11 mouse cellular contexts compared by ENCODE assay signal in genomic region chr4:65548561-65548960, GRCm38 (mm10). TPM values are rescaled to one million over a fixed set of nuclear protein-coding genes. Genes with fewer than 3 reads are reported as not detected.
DNase-seq lines count a peak whose midpoint lies in the region; ATAC-seq and TF ChIP-seq lines count a peak whose summit lies in the region.
"Had no signal": no experiment of that assay in that cellular context is flagged by ENCODE, and none has a peak within 500 bp of the region (broad histone marks: within the 10 kb centered on the region; RNA-seq: fewer than 3 reads in every experiment).

No protein-coding gene starts in this region.

- no peak overlapping the region for H3K4me3 ChIP-seq in cerebellum, adult 2 months (replicated peaks; ENCODE audit: insufficient read depth, low read depth, low read length)
- no peak overlapping the region for H3K4me3 ChIP-seq in forebrain, embryonic 11.5 days (ENCODE audit: low read depth, low read length)
- no peak overlapping the region for H3K4me3 ChIP-seq in midbrain, embryonic 14.5 days (replicated peaks; ENCODE audit: low read depth, low read length)
- H3K4me3 ChIP-seq: hindbrain, embryonic 12.5 days; kidney, embryonic 15.5 days had no signal

- DNase-seq in ovary, adult 18-20 months (ENCODE audit: low spot score), result peak; percentile 31
- DNase-seq in ovary, postnatal 10 days (ENCODE audit: low spot score), result no peak
- peak; percentile 26 for DNase-seq in gastrocnemius, postnatal 10 days
- peak; percentile 40 to 50 for DNase-seq in heart, postnatal 14 days
- DNase-seq in lung, postnatal 4 days, result peak; percentile 7 to 49
- no peak for DNase-seq in cerebellum, adult 2 months
- no peak for DNase-seq in forebrain, embryonic 11.5 days (ENCODE audit: low spot score)
- no peak for DNase-seq in midbrain, embryonic 14.5 days
- DNase-seq: cerebellum, postnatal 25 days had no signal

- TF ChIP-seq CTCF in cerebellum, adult 2 months (IDR thresholded peaks at IDR 0.05; ENCODE audit: borderline replicate concordance, insufficient read depth, low read depth, low read length), result no peak

- H3K27ac ChIP-seq in cerebellum, adult 2 months (ENCODE audit: insufficient read depth, low read length), result no peak overlapping the region
- no peak overlapping the region for H3K27ac ChIP-seq in forebrain, embryonic 11.5 days (ENCODE audit: low read depth, low read length)
- no peak overlapping the region for H3K27ac ChIP-seq in midbrain, embryonic 14.5 days (replicated peaks; ENCODE audit: low read depth, low read length)
- H3K27ac ChIP-seq: hindbrain, embryonic 12.5 days; kidney, embryonic 15.5 days had no signal

- H3K27me3 ChIP-seq in cerebellum, adult 2 months (ENCODE audit: control insufficient read depth, insufficient read depth, low read length), result no peaks in the 10 kb centered on the region
- H3K27me3 ChIP-seq in forebrain, embryonic 11.5 days (ENCODE audit: control insufficient read depth, insufficient read depth, low read length), result no peaks in the 10 kb centered on the region
- no peaks in the 10 kb centered on the region for H3K27me3 ChIP-seq in midbrain, embryonic 14.5 days (ENCODE audit: control insufficient read depth, insufficient read depth, low read length)
- H3K27me3 ChIP-seq: hindbrain, embryonic 12.5 days; kidney, embryonic 15.5 days had no signal

- H3K36me3 ChIP-seq in forebrain, embryonic 11.5 days (ENCODE audit: control insufficient read depth, insufficient read depth, low read length), result no peaks in the 10 kb centered on the region
- H3K36me3 ChIP-seq in midbrain, embryonic 14.5 days (ENCODE audit: control insufficient read depth, insufficient read depth, low read length), result no peaks in the 10 kb centered on the region
- H3K36me3 ChIP-seq: hindbrain, embryonic 12.5 days; kidney, embryonic 15.5 days had no signal

- 68% methylated on average over 6 of the region's 6 CpGs for WGBS in cerebellum, adult 2 months
- WGBS in forebrain, embryonic 11.5 days, result 80% methylated on average over 6 of the region's 6 CpGs
- 80% methylated on average over 6 of the region's 6 CpGs for WGBS in midbrain, embryonic 14.5 days

- no peaks in the 10 kb centered on the region for H3K4me1 ChIP-seq in cerebellum, adult 2 months (ENCODE audit: control insufficient read depth, insufficient read depth, low read length)
- no peaks in the 10 kb centered on the region for H3K4me1 ChIP-seq in forebrain, embryonic 11.5 days (replicated peaks; ENCODE audit: control insufficient read depth, insufficient read depth, low read length)
- H3K4me1 ChIP-seq in midbrain, embryonic 14.5 days (ENCODE audit: control insufficient read depth, insufficient read depth, low read length), result no peaks in the 10 kb centered on the region
- H3K4me1 ChIP-seq: hindbrain, embryonic 12.5 days; kidney, embryonic 15.5 days had no signal

- no peak overlapping the region for H3K4me2 ChIP-seq in forebrain, embryonic 11.5 days (ENCODE audit: low read depth, low read length, severe bottlenecking)
- H3K4me2 ChIP-seq in midbrain, embryonic 14.5 days (ENCODE audit: low read length), result no peak overlapping the region
- H3K4me2 ChIP-seq: hindbrain, embryonic 12.5 days; kidney, embryonic 15.5 days had no signal

- no peak for ATAC-seq in forebrain, embryonic 11.5 days (replicated peaks; ENCODE audit: low FRiP score)
- no peak for ATAC-seq in midbrain, embryonic 14.5 days (ENCODE audit: low FRiP score, low TSS enrichment)

- H3K9ac ChIP-seq in forebrain, embryonic 11.5 days (ENCODE audit: low read length), result no peak overlapping the region
- H3K9ac ChIP-seq in midbrain, embryonic 14.5 days (replicated peaks; ENCODE audit: low read length), result no peak overlapping the region
- H3K9ac ChIP-seq: hindbrain, embryonic 12.5 days; kidney, embryonic 15.5 days had no signal

- intact Hi-C loops in heart, postnatal 14 days (cut with DNase I), result no loop called here

- no peaks in the 10 kb centered on the region for H3K9me3 ChIP-seq in forebrain, embryonic 11.5 days (ENCODE audit: control insufficient read depth, low read length)
- no peaks in the 10 kb centered on the region for H3K9me3 ChIP-seq in midbrain, embryonic 14.5 days (ENCODE audit: control insufficient read depth, low read length)
- H3K9me3 ChIP-seq: hindbrain, embryonic 12.5 days; kidney, embryonic 15.5 days had no signal

- TF ChIP-seq POLR2A in cerebellum, adult 2 months (IDR thresholded peaks at IDR 0.05; ENCODE audit: borderline replicate concordance, insufficient read depth, low read length), result no peak

RNA-seq across cellular contexts. Expression of gene Trim32, which starts 56.2 kb away (rescaled TPM):
- total RNA-seq in gastrocnemius, postnatal 10 days (2021), result 10 to 100 TPM; 12.5 to 13.3 TPM
- 10 to 100 TPM; 18.8 to 20.1 TPM for total RNA-seq in heart, postnatal 14 days (2021)
- 119 and 126 TPM in 2 replicates for polyA plus RNA-seq in cerebellum, adult 2 months (2012; rRNA removed)
- 69.5 and 75.7 TPM in 2 replicates for polyA plus RNA-seq in forebrain, embryonic 11.5 days (2014; fragmentation: Nextera tagmentation; extraction: Ambion mirVana)
- polyA plus RNA-seq in midbrain, embryonic 14.5 days (2014; fragmentation: Nextera tagmentation; extraction: Ambion mirVana), result 159 and 186 TPM in 2 replicates

Comparison
In these comparisons a context has a peak if more than half of its experiments do, and no peak if none do; other contexts are left out.
1. DNase-seq: peak in ovary, adult 18-20 months (single experiment), gastrocnemius, postnatal 10 days (single experiment), heart, postnatal 14 days (2 of 2) and lung, postnatal 4 days (2 of 2); none in ovary, postnatal 10 days (single experiment), cerebellum, adult 2 months (0 of 2), forebrain, embryonic 11.5 days (single experiment) and midbrain, embryonic 14.5 days (single experiment).